Mouse (Mus musculus) heart, postnatal 36 days (tissue): ENCODE results near the gene Olfr535. TPM values are rescaled to one million over a fixed set of nuclear protein-coding genes. Genes with fewer than 3 reads are reported as not detected.
"Not testable (repeated sequence)": the region's sequence is repeated elsewhere in the genome, so short reads cannot be mapped to it uniquely, and the experiment has no call there.

ENCODE experiments used
- DNase-seq, 2 experiments: peaks; one replicate each; pipeline ENCODE4 v3.0.0; 2021 to 2022
- intact Hi-C: fragments of 180-260 bp; cut with DNase I; formaldehyde crosslinking; loops from one replicate; pipeline ENCODE4 v1.15.1; 2025
- total RNA-seq, 2 experiments: library from RNA; stranded (reverse); gene quantifications; 2 replicates each; pipeline ENCODE4 v1.2.3; 2021

Gene Olfr535
- not detected for total RNA-seq

- intact Hi-C loops: no loop called here
- no peak for DNase-seq
These were observed at the start of gene Olfr535 for GRCm38 (mm10) chr7:140483916-140484315. TSS of gene Olfr535 (plus strand) at chr7:140484216.

- DNase-seq: no peak
- intact Hi-C loops: no loop called here
These were observed 40.9 kb upstream of the Olfr535 start for GRCm38 (mm10) chr7:140443141-140443540.

GRCm38 (mm10) chr7:140463070-140463469, 20.9 kb upstream of the Olfr535 start, which contains the start of gene Olfr533:
TSS of gene Olfr533 (plus strand) at chr7:140463370.
- DNase-seq, intact Hi-C loops: not testable (repeated sequence)

- intact Hi-C loops: no loop called here
- DNase-seq: no peak
These were observed 6.1 kb upstream of the Olfr535 start for GRCm38 (mm10) chr7:140477886-140478285.

- intact Hi-C loops: no loop called here
- DNase-seq: no peak
These were observed 5.3 kb upstream of the Olfr535 start for GRCm38 (mm10) chr7:140478733-140479132.

GRCm38 (mm10) chr7:140488981-140489380, 5.0 kb downstream of the Olfr535 start:
- no peak for DNase-seq
- intact Hi-C loops: no loop called here

GRCm38 (mm10) chr7:140494231-140494630, 10.2 kb downstream of the Olfr535 start:
- intact Hi-C loops: no loop called here
- no peak for DNase-seq

- intact Hi-C loops: no loop called here
- DNase-seq: no peak
These were observed 10.7 kb downstream of the Olfr535 start for GRCm38 (mm10) chr7:140494702-140495101.

GRCm38 (mm10) chr7:140507346-140508021, 23.5 kb downstream of the Olfr535 start, which contains the start of gene Olfr536:
TSS of gene Olfr536 (minus strand) at chr7:140507396.
- intact Hi-C loops: not testable (repeated sequence)

GRCm38 (mm10) chr7:140539746-140540145, 55.7 kb downstream of the Olfr535 start:
- no peak for DNase-seq
- intact Hi-C loops: no loop called here

More at GRCm38 (mm10) chr7:140507346-140508021, 23.5 kb downstream of the Olfr535 start, which contains the start of gene Olfr536:
- not testable (repeated sequence) for DNase-seq

Other genes with a start within 250 kb of the Olfr535 start
- gene 5830411N06Rik, start 236.9 kb upstream of the Olfr535 start, total RNA-seq: not detected
- not detected for gene Olfr525, start 163.4 kb upstream of the Olfr535 start, total RNA-seq
- gene Olfr527, start 150.2 kb upstream of the Olfr535 start, total RNA-seq: not detected
- gene Olfr60, start 122.5 kb upstream of the Olfr535 start, total RNA-seq: not detected
- not detected for gene Olfr530, start 107.9 kb upstream of the Olfr535 start, total RNA-seq
- gene Olfr531, start 81.3 kb upstream of the Olfr535 start, total RNA-seq: not detected
- gene Olfr532, start 62.6 kb upstream of the Olfr535 start, total RNA-seq: not detected
- gene Olfr533, start 20.8 kb upstream of the Olfr535 start, total RNA-seq: not detected
- gene Olfr536, start 23.2 kb downstream of the Olfr535 start, total RNA-seq: not detected
- gene Olfr538, start 83.7 kb downstream of the Olfr535 start, total RNA-seq: not detected
- gene Olfr46, start 117.1 kb downstream of the Olfr535 start, total RNA-seq: not detected
- not detected for gene Olfr61, start 144.8 kb downstream of the Olfr535 start, total RNA-seq
- not detected for gene Olfr53, start 162.2 kb downstream of the Olfr535 start, total RNA-seq
- gene Olfr539, start 175.7 kb downstream of the Olfr535 start, total RNA-seq: not detected
- gene Olfr45, start 197.7 kb downstream of the Olfr535 start, total RNA-seq: not detected
- gene Olfr541, start 213.1 kb downstream of the Olfr535 start, total RNA-seq: not detected